Mouse (Mus musculus): ENCODE results near the gene Pdzd2.
"Not testable (repeated sequence)": the region's sequence is repeated elsewhere in the genome, so short reads cannot be mapped to it uniquely, and the experiment has no call there.

Gene Pdzd2

GRCm38 (mm10) chr15:12384679-12385078 lies 355.0 kb downstream of the Pdzd2 start:
- DNase-seq (ENCODE audit: extremely low spot score, low spot score) = no peak

GRCm38 (mm10) chr15:12380548-12380947 lies 359.2 kb downstream of the Pdzd2 start:
- no peak for DNase-seq (ENCODE audit: extremely low spot score, low spot score)

GRCm38 (mm10) chr15:12380057-12380456 lies 359.7 kb downstream of the Pdzd2 start:
- DNase-seq (ENCODE audit: extremely low spot score, low spot score) = no peak

DNA sequence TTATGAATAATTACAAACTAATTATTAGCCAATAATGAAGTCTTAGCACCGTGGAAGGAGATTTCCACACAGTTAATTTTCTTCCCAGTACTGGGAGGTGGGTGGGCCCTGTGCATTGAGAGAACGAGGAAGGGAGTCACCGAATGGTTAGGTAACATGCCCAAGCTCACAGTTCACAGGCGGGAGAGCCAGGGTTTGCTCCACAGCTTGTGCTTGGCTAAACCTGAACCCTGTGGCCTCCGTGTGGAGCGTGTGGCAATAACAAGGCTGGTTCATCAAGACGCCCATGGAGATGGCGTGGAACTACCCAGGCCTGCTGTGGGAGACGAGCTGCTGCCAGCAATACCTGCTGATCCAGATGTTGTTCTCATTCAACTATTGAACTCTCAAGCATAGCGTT lies 361.9 kb downstream of the Pdzd2 start:
- no peak for DNase-seq (ENCODE audit: extremely low spot score, low spot score)

DNA sequence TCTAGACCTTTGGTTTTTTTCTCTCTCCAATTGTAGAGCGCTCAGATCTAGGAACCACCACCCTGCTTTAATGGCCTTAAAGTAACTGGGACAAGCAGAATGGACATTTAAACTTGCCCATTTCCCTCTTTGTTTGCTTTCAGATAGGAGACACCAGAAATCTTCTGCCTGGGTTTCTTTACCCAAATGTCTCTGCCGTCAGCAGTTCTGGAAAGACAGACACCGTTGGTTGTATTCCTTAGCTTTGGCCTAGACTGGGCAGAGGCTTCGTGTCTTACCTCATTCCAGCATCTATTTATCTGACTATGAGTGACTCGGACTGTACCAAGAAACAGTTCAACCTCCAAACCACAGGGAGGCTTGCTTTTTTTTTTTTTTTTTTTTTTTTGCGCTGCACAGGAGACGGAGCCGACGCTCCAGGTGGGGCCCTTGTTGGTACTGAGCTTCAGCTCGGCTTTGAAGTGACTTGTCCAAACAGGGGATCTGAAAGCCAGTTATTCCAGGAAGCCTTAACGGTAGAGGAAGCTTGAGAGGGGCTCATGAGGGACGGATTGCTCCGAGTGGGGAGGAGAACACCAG lies 363.1 kb downstream of the Pdzd2 start:
- DNase-seq (ENCODE audit: extremely low spot score, low spot score) = no peak

DNA sequence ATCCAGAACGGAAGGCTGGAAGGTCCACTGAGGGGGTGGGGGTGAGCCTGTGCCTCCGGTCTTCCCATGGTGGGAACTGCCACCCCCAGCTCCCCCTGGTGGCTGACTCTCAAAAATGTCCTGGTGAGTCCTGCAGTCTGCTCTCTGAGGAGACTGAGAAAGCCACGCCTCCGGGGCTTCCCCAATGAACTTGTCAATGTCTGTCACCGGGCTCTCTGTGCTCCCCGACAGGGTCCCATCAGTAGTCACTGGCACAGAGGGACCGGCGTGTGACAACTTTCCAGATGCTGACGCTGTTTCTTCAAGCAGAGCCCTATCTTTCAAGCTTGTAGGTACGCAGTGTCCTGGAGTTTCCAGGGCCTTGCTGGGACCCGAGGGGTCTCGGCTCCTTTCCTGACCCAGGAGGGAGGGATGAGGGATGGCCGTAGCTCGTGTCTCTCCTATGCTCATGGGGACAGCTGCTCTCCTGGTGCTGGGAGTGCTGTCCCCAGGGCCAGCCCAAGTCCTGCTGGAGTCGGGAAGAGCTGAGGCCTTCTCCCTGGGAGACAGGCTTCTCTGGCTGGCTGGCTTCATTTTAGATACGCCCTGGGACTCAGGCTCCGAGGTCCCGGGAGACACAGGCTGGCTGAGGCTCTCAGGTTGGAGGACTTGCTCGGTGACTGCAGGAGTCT lies 363.9 kb downstream of the Pdzd2 start:
- peak; percentile 88 for DNase-seq (ENCODE audit: extremely low spot score, low spot score)

- DNase-seq (ENCODE audit: extremely low spot score, low spot score) = no peak
Measured at GRCm38 (mm10) chr15:12374916-12375315, 364.8 kb downstream of the Pdzd2 start.

DNA sequence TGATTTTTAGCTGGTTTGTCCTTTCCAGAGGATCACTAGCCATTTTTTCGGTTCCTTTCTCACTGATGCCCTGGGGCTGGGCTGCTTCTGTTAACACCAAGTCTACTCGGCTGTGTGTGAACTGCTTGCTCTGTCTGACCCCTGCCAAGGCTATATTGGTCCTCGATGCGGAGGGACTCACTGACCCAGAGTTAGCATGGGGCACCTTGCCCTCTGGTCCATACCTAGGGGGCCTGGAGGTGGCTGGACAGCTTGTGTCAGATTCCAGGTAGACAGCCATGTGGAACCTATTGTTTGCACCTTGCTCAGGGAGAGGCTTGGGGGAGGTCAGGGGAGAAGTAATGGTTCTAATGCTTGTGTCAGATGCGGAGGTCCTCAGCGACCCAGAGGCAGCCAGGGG lies 365.8 kb downstream of the Pdzd2 start:
- DNase-seq (ENCODE audit: extremely low spot score, low spot score) = no peak

DNA sequence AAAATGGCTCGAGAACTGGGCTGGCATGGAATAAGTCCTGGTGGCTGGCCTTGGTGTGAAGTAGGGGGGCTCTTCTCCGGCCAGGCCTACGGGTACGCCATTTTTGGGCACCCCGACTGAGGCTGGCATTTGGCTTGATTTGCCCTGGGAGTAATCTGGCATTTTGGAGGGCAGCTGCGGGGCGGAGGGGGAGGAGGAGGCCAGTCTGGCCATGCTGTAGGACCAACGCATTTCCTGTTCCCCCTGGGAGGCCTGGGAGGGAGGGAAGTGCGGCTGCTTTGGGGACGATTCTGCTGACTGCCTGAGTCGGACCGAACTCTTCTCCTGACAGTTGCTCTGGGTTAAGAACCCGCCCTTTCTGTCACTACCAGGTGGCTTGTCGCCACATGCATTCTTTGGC lies 366.2 kb downstream of the Pdzd2 start:
- no peak for DNase-seq (ENCODE audit: extremely low spot score, low spot score)

- DNase-seq (ENCODE audit: extremely low spot score, low spot score) = peak; percentile 69
Measured at GRCm38 (mm10) chr15:12371183-12371582, 368.5 kb downstream of the Pdzd2 start.

DNA sequence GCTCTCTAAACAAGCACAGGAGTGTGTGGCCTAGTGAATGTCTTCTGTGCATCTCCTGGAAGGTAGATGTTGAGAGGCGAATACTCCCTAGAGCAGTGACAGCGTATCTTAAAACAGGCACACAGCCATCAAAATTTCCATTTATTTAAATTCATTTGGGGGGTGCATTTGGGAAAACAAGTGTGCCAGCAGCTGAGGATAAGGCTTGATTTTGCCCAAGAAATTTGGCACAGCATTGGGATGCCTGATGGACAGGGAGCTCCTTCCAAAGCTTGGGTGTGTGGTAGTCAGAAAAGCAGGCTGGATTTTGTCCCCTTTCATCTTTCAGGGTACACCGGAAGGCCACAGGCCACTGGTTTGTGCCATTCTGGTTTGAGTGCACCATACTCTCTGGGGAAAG lies 369.6 kb downstream of the Pdzd2 start:
- no peak for DNase-seq (ENCODE audit: extremely low spot score, low spot score)

- no peak for DNase-seq (ENCODE audit: extremely low spot score, low spot score)
Measured at GRCm38 (mm10) chr15:12368850-12369249, 370.9 kb downstream of the Pdzd2 start.

- DNase-seq (ENCODE audit: extremely low spot score, low spot score) = no peak
Measured at GRCm38 (mm10) chr15:12368357-12368756, 371.4 kb downstream of the Pdzd2 start.

DNA sequence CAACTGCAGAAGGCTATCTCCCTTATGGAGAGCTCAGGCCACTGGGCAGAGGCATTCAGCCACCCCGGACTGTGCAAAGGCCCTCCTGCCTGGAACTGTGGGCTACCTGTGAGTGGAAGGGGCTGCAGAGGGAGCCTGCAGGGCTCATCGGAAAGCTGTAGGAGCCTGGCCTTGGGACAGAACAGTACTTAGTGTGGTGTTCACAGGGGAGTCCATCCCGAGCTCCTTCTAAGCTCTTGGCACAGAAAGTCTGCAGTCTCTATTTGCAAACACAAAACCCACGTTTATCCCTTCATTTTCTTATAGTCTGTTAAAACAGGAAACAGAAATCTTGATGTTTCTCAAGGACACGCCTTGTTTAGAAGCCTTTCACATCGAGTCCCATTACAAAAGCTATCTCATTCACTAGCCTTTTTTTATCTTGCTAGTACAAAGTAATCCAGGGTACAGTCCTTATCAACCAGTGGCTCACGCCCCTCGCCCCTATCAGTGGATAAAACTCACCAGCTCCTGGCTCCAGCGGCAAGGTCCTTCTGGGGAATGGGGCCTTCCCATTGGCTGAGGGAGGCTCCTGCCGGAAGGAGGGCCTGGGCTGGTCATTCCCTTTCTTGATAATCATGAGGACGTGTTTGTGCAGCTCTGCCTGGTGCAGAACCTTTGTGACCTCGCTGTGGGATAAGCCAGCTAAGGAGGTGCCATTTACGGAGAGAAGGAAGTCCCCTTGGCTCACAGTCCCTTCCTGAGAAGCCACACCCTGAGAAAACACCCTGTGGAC lies 372.2 kb downstream of the Pdzd2 start:
- DNase-seq (ENCODE audit: extremely low spot score, low spot score) = no peak

GRCm38 (mm10) chr15:12366580-12367305 lies 373.0 kb downstream of the Pdzd2 start:
- DNase-seq (ENCODE audit: extremely low spot score, low spot score) = not testable (repeated sequence)

GRCm38 (mm10) chr15:12366072-12366469 lies 373.7 kb downstream of the Pdzd2 start:
- DNase-seq (ENCODE audit: extremely low spot score, low spot score) = peak; percentile 39

DNA sequence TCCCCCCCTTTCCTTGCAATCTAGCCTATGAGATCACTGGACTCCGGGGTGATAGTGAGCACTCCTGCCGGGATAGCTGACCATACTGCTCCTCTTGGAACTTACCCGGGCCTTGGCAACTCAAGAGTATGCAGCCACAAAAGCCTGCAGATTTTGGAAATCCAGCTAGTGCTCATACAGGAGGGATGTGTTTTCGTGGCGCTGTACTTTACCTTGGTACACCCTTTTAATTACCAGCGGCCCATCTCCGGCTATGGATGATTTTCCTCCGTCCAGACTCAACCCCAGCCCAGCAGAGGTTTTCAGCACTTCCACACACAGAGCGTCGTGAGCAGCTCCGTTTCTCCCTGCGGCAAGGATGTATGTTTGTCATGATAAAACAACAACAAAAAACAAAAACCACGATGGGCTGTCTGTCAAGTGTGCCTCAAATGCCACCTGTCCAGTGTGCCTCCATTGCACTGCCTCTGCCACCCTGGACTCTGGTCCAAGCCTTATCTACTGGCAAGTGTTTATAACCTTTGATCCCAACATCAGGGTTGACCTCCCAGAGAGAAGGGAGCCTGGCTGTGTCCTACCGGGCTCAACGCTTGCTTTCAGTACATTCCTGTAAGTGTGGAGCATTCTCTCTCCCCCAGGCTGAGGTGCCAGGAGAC lies 374.2 kb downstream of the Pdzd2 start:
- DNase-seq (ENCODE audit: extremely low spot score, low spot score) = no peak

DNA sequence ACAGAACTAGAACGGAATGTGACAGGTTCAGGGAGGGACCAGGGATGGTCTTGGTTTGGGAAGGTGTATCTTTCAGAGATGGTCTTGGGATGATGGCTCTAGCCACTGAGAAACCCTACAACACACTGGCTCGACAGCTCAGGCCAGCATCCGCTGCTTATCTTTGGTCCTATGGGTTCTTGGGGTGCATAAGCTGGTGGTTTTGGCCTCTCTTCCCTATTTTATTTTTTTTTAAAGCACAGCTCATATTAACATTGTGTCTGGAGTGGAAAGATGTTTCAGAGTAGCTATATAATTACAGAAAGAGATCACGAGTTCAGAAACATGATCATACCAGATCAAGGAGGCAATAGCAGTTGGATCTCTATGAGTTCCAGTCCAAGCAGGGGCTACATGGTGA lies 375.6 kb downstream of the Pdzd2 start:
- no peak for DNase-seq (ENCODE audit: extremely low spot score, low spot score)

GRCm38 (mm10) chr15:12362701-12363040 lies 377.1 kb downstream of the Pdzd2 start:
- no peak for DNase-seq (ENCODE audit: extremely low spot score, low spot score)

DNA sequence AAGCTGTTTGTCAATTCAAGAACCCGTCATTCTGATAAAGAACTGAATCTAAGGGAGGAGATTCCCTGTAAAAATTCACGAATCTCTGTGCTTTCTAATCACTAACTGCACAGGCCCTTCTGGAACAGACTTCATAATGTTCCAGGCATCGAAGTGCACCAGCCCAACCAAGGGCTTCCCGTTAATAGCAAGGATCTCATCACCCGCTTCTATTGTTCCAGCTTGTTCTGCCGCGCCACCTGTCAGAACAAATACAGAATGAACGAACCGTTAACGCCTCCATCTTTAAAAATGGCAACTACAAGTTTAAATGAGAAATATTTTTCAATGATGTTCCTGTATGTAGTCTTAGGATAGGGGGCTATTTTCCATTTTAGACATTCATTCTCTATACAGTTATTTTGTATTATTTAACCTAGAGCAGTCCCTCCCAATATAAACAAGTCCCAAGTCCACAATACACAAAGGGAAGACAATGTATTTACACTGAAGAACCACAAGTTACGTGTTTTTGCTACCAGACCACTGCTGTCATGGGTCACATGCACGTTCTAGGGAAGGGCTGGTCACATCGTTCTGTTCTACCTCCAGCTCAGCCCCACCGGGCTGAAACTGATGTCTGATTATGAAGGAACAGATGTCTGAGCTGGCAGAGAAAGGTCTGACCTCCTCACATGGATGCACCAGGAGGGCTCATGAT lies 377.6 kb downstream of the Pdzd2 start:
- DNase-seq (ENCODE audit: extremely low spot score, low spot score) = no peak

All from neural tube, embryonic 10.5 days (tissue).